Mouse (Mus musculus) erythroid progenitor cell, adult 5-6 weeks (primary cell): ENCODE data around the gene Arhgap21. TPM values are rescaled to one million over a fixed set of nuclear protein-coding genes. Genes with fewer than 3 reads are reported as not detected.
A peak's percentile ranks its signal among the peaks of the same experiment; 100 is the strongest.

ENCODE experiments used
- ATAC-seq: replicated peaks from 2 replicates; pipeline ENCODE4 v1.8.0; 2016; ENCODE audit warnings: moderate number of reproducible peaks, mild to moderate bottlenecking, moderate TSS enrichment, inconsistent platforms; ENCODE audit not compliant: poor library complexity, low FRiP score, severe bottlenecking
- total RNA-seq, 2 experiments: library from RNA; stranded (forward) in 1 of 2; stranded (reverse) in 1 of 2; fragments of 150-400 nt in 1 of 2; fragments of 186-747, 209-891 nt in 1 of 2; gene quantifications; 2 replicates each; pipeline versions ENCODE4 v1.2.3 to v1.2.4; 2015 to 2017; ENCODE audit warnings: low replicate concordance in 2 of 2

Gene Arhgap21
- total RNA-seq (2015; ENCODE audit: low replicate concordance) (103 and 130 TPM in 2 replicates), total RNA-seq (2017; ENCODE audit: low replicate concordance) (115 and 125 TPM in 2 replicates)

- no peak; the same call in 1 of the 2 replicates for ATAC-seq
Measured at GRCm38 (mm10) chr2:20968441-20969200, at the start of gene Arhgap21. Gene Arhgap21 (minus strand): TSS chr2:20968881.

GRCm38 (mm10) chr2:21016589-21016988 is 47.9 kb upstream of the Arhgap21 start:
- no peak for ATAC-seq

- ATAC-seq: no peak
Measured at GRCm38 (mm10) chr2:21010806-21011397, 42.2 kb upstream of the Arhgap21 start.

- no peak for ATAC-seq
Measured at GRCm38 (mm10) chr2:21010219-21010618, 41.5 kb upstream of the Arhgap21 start.

- no peak for ATAC-seq
Measured at GRCm38 (mm10) chr2:21009258-21010140, 40.8 kb upstream of the Arhgap21 start.

- no peak for ATAC-seq
Measured at GRCm38 (mm10) chr2:21002538-21002937, 33.9 kb upstream of the Arhgap21 start.

DNA sequence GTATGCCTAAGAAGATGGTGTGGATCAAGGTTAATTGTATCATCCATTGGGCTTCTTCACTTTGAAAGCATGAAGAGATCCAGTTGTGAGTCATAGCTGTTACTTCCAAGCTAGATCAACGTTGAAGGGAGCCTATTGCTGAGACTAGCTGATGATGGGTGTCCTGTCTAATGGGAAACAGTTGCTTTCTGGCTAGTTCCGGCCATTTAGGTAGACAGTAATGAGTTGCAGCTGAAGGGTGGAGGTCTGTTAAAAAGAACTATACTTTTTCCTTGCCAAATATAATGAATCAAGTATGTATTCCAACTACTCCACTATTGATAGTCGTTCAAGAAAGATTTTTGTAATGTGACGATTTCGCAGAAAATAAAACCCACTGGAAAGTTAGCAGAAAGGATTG is 32.5 kb upstream of the Arhgap21 start:
- ATAC-seq: no peak

DNA sequence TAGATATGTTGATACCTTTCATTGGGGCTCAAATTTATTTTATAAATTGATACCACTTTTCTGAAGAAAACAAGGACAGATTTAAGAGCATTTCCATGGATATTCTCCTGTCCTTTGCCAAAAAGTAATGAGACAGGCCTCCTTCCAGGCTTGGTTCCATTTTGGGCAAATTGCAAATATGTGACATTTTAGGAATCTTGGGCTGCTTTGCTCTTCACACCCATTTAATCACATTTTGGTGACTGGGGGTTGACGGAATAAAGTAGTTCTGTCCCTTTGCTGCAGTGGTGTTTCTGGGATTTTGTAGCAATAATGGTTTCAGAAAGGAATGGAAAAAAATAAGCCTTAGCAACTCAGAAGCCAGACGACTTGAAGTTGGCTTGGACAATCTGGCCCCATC is 26.9 kb upstream of the Arhgap21 start:
- no peak for ATAC-seq

- no peak for ATAC-seq
Measured at GRCm38 (mm10) chr2:20991508-20991907, 22.8 kb upstream of the Arhgap21 start.

- no peak for ATAC-seq
Measured at GRCm38 (mm10) chr2:20990907-20991306, 22.2 kb upstream of the Arhgap21 start.

- ATAC-seq: no peak
Measured at GRCm38 (mm10) chr2:20990056-20990455, 21.4 kb upstream of the Arhgap21 start.

DNA sequence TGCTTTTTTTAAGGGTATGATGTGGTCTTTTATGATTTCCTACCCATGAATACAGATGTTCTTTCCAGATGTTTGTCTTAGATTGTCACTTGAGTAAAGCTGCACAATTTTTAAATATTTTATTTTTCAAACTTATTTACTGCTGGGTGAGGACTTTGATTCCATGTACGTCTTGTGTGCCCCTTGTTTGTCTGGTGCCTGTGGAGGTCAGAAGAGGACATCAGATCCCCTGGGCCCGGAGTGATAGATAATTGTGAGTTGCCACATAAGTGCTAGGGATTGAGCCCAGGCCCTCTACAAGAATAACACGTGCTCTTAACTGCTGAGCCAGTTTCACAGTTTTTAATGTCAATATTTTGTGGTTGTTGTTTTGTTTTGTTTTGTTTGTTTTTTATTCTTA is 19.1 kb upstream of the Arhgap21 start:
- no peak for ATAC-seq

- ATAC-seq: no peak
Measured at GRCm38 (mm10) chr2:20978726-20979125, 10.0 kb upstream of the Arhgap21 start.

DNA sequence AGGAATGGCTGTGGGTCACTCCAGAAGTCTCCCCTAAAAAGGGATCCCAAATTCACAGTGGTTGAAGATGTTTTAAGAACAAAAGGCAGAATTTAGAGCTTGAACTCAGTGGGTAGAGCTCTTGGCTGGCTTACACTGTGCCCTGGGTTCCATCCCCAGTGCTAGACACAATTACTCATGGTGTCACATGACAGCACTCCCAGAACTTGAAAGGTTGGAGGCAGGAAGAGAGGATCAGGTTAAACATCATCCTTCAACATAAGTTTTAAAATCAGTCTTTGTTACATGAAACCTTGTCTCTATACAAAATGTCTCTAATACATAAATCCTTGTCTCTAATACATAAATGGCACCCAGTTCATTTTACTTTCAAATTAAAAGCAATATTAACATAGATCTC is 8.4 kb upstream of the Arhgap21 start:
- ATAC-seq: no peak

- no peak for ATAC-seq
Measured at GRCm38 (mm10) chr2:20973513-20973912, 4.8 kb upstream of the Arhgap21 start.

DNA sequence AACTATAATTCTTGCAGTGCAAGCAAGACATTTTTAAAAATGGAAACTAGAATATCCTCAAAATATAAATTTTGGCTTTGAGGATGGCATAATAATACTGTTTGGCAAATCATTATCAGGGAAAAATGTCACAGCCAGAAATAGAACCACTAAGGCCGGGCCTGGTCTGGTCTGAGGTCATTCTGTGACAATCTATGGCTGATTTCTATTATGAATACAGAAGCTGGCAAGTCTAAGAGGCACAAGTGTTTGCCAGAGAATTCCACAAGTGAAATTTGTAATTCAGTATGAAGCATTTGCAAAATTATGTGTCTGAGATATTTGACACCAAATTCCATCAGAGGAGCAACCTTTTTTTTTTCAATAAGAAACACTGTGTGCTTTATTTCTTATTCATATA is 3.5 kb upstream of the Arhgap21 start:
- no peak for ATAC-seq

DNA sequence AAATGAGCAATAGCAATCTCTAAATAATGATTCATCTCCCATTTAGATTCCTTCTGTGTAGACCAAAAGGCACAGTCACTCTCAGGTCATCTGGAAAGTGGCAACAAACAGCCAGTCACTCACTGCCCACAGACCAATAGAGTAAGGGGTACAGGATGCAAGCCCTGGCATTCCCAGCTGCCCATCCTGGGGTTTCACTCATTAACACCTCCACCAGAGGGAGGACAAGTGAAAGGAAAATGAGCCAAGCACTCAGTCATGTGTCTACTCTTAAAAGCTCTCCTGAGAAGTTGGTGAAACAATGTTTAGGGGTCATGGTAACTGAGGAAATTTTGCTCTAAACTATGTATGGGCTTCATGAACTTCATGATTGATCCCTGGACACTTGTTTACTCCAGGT is 2.9 kb upstream of the Arhgap21 start:
- ATAC-seq: no peak

DNA sequence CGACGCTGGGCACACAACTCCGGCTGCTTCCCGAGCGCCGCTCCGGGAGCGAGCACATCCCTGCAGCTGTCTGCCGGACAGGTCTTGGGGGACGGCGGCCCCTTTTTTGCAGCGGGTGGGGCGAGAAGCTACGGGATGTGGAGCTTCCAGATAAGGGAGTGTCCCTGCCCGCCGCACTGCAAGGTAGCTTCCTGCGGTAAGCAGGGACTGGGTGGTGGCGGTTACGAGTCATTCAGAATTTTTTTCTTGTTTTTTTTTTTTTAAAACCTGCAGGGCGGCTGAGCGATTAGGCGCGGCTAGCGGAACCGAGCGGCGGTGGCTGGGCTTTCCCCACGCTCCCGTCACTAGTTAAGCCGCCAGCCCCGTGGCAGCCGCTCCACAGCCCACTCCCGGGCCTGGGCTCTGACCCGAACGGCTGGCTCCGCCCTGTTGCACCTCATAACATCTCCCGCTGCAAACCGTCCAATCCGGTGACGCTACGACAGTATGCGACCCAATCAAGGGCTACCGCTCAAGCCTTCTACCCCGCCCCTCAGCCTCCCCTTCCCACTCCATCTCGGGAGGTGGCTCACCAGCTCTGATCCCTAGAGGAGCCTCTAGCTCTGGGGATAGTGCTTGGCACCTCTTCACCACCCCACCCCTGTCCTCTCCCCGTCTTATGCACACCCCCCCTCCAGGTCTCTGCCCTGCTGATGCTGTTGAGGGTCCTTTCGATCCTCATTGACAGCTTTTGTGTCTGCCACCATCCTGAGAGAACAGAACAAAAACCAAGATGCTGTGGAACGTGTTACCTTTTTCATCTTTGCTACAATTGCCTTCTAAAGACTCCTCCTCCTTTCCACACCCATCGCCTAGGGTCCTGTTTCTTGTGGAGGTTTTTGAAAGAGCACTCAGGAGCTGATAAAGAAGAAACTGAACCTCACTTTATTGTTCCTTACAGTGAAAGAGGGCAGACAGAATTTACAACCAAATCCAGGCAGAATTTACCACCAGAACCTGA is 820 bp upstream of the Arhgap21 start:
- ATAC-seq: peak; percentile 89

GRCm38 (mm10) chr2:20967646-20968351 is 882 bp downstream of the Arhgap21 start:
- ATAC-seq: peak; percentile 21; the same call in 1 of the 2 replicates
